Mouse (Mus musculus): ENCODE data around the gene Pdzd7. TPM values are rescaled to one million over a fixed set of nuclear protein-coding genes. Genes with fewer than 3 reads are reported as not detected.

The Pdzd7 gene
- polyA plus RNA-seq, 1 experiment, result 8.8 TPM

- DNase-seq (ENCODE audit: low read depth), result peak; percentile 49
- TF ChIP-seq POLR2A (IDR thresholded peaks at IDR 0.05; ENCODE audit: borderline replicate concordance, extremely low read depth, insufficient read depth, insufficient read length, poor library complexity, severe bottlenecking) (no peak), CTCF (IDR thresholded peaks at IDR 0.05; ENCODE audit: borderline replicate concordance, extremely low read depth, insufficient read depth, insufficient read length) (no peak)
Measured at GRCm38 (mm10) chr19:45015518-45016281, 29.8 kb downstream of the Pdzd7 start.

- TF ChIP-seq CTCF (IDR thresholded peaks at IDR 0.05; ENCODE audit: borderline replicate concordance, extremely low read depth, insufficient read depth, insufficient read length), result no peak
- TF ChIP-seq POLR2A (IDR thresholded peaks at IDR 0.05; ENCODE audit: borderline replicate concordance, extremely low read depth, insufficient read depth, insufficient read length, poor library complexity, severe bottlenecking), result no peak
- DNase-seq (ENCODE audit: low read depth), result no peak
Measured at GRCm38 (mm10) chr19:45014981-45015402, 30.5 kb downstream of the Pdzd7 start.

DNA sequence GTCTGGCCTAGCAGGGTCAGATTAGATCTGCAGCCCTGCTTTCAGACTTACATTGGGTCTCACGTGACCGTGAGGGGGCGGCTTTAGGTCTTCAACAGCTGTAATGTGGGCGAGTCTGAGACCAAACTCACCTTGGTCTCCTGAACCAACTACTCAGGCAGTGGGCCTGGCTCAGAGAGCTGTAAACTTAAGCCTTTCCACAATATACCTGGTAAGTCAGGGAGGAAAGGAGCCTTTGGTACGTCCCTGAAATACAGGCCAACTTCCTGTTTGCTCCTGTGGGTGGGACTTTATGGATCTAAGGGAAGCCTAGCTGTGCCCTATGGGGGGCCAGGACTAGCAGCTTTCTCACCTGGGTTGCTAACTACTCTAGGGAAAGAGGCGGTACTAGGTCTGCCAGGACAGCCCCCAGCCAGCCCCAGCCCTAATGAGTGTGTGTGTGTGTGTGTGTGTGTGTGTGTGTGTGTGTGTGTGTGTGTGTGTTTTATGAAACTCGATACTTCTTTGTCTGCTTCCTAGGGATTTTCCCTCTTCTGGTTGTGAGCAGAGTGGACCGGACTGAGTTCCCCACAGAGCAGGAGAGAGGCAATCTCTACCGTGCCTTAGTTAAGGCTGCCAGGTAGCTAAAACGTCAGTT, 31.1 kb downstream of the Pdzd7 start, which contains the start of gene Lzts2:
TSS of gene Lzts2 (plus strand) at position 80 of the 637 bp plus-strand sequence.
- DNase-seq (ENCODE audit: low read depth), result peak; percentile 13

DNA sequence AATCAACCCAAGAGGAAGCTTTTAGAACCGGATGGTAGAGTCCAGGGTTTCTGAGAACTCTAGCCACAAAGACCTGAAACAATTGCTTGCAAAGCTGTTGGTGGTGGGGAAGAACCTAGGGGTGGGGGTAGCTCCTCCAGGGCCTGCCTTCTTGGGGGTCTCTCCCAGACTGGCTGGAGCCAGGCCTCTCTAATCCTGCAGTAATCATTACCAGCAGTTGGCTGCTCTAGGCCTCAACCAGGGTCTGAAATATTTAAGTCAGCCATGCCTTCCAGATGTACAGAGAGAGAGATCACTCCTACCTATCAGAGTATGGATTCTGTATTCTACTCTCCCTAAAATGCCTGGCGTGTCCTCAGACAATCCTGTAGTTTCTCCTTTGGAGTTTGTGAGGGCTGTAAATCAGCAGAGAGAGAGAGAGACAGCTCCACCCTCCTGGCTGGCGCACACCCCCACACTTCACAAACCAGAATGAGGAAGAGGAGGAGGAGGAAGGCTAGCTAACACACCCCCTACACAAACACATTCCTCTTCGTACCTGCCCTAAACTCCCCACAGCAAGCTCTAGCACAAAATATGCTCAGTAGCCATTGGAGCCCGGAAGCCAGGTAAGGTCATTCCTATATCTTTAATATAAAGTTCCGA, 31.8 kb downstream of the Pdzd7 start:
- TF ChIP-seq CTCF (IDR thresholded peaks at IDR 0.05; ENCODE audit: borderline replicate concordance, extremely low read depth, insufficient read depth, insufficient read length) (no peak), POLR2A (IDR thresholded peaks at IDR 0.05; ENCODE audit: borderline replicate concordance, extremely low read depth, insufficient read depth, insufficient read length, poor library complexity, severe bottlenecking) (no peak)

More for the DNA sequence above, 31.1 kb downstream of the Pdzd7 start, which contains the start of gene Lzts2:
- TF ChIP-seq CTCF (IDR thresholded peaks at IDR 0.05; ENCODE audit: borderline replicate concordance, extremely low read depth, insufficient read depth, insufficient read length) (no peak), POLR2A (IDR thresholded peaks at IDR 0.05; ENCODE audit: borderline replicate concordance, extremely low read depth, insufficient read depth, insufficient read length, poor library complexity, severe bottlenecking) (no peak)

DNA sequence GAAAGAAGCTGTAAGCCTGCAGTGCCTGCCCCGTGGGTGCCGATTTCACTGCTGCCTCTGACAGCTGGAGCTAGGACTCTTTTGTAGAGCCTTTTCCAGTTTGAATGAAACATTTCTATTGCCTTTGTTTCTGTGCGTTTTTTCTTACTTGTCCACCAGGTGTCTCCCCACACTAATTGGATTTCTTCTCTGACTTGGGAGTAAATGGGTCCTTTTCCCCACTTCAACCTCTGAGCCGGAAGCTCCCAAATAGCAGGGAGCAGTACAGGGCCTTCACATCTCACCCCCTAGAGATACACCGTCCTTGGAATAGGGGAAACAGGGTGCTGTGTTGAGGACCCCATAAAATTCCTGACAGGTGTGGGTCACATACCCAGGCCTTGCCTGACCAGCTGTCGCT, 32.9 kb downstream of the Pdzd7 start:
- TF ChIP-seq CTCF (IDR thresholded peaks at IDR 0.05; ENCODE audit: borderline replicate concordance, extremely low read depth, insufficient read depth, insufficient read length), result peak; percentile 31; the same call in 1 of the 2 replicates
- TF ChIP-seq POLR2A (IDR thresholded peaks at IDR 0.05; ENCODE audit: borderline replicate concordance, extremely low read depth, insufficient read depth, insufficient read length, poor library complexity, severe bottlenecking), result no peak
- DNase-seq (ENCODE audit: low read depth), result peak; percentile 77

More for the DNA sequence above, 31.8 kb downstream of the Pdzd7 start:
- no peak for DNase-seq (ENCODE audit: low read depth)

- DNase-seq (ENCODE audit: low read depth), result no peak
- TF ChIP-seq POLR2A (IDR thresholded peaks at IDR 0.05; ENCODE audit: borderline replicate concordance, extremely low read depth, insufficient read depth, insufficient read length, poor library complexity, severe bottlenecking) (no peak), CTCF (IDR thresholded peaks at IDR 0.05; ENCODE audit: borderline replicate concordance, extremely low read depth, insufficient read depth, insufficient read length) (no peak)
Measured at GRCm38 (mm10) chr19:45012219-45012618, 33.3 kb downstream of the Pdzd7 start.

DNA sequence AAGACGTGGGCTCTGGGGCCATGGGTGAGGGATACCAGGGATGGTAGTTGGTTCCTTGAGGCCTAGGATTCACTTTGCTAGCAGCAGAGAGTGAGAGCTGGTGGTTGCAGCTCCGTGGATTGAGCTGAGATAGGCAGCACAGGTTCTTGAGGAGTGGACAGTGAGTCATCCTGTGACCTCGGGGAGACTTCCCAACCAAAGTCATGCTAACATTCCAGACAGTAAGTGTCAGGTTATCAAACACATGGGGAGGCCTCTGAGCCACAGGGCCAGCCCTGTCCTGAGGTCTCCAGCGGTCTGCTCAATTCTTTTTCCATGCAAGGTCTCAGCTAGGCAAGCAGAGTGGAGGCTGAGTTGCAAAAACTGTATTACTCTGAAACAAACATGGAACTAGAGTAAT, 34.9 kb downstream of the Pdzd7 start:
- no peak for TF ChIP-seq POLR2A (IDR thresholded peaks at IDR 0.05; ENCODE audit: borderline replicate concordance, extremely low read depth, insufficient read depth, insufficient read length, poor library complexity, severe bottlenecking)
- no peak for TF ChIP-seq CTCF (IDR thresholded peaks at IDR 0.05; ENCODE audit: borderline replicate concordance, extremely low read depth, insufficient read depth, insufficient read length)
- no peak for DNase-seq (ENCODE audit: low read depth)

DNA sequence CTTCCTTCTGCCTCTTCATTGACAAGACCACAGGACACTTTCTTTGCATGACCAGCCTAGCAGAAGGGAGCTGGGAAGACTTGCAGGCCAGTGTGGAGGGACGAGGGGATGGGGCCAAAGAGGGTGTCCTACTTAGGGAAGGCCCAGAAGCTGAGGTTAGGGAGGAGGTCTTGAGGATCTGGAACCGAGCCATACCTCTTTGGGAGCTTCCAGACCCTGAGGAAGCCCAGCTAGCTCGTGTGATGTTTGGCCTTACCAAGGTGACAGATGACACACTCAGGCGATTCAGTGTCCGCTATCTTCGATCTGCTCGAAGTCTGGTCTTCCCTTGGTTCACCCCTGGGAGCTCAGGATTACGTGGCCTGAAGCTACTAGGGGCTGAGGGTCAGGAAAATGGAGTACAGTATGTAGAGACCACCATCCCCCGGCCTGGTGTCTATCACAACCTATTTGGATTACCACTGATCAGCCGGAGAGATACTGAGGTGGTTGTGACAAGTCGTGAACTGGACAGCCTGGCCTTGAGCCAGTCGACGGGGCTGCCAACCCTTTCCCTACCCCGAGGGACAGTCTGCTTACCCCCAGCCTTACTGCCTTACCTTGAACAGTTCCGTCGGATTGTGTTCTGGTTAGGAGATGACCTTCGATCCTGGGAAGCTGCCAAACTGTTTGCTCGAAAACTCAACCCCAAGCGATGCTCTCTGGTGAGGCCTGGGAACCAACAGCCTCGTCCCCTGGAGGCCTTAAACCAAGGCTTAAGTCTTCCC, 37.9 kb downstream of the Pdzd7 start:
- TF ChIP-seq POLR2A (IDR thresholded peaks at IDR 0.05; ENCODE audit: borderline replicate concordance, extremely low read depth, insufficient read depth, insufficient read length, poor library complexity, severe bottlenecking), result no peak
- no peak for TF ChIP-seq CTCF (IDR thresholded peaks at IDR 0.05; ENCODE audit: borderline replicate concordance, extremely low read depth, insufficient read depth, insufficient read length)
- no peak for DNase-seq (ENCODE audit: low read depth)

DNA sequence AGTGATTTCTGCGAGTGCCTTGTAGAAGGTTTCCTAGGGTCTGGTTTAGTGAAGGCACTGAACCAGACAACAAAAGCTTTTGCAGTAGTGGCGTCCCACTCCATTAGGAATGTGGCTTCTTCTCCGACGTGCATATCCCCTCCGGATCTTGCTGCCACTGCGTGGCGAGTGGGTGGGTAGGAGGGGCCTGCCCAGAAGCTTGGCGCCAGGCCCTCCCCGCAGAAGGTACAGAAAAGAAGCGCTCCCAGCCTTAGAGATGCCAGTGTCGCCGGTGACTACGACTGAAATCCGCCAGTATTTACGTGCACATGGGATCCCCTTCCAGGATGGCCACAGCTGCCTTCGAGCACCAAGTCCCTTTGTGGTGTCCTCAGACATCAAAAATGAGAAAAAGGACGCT, 38.5 kb downstream of the Pdzd7 start:
- DNase-seq (ENCODE audit: low read depth), result no peak
- TF ChIP-seq POLR2A (IDR thresholded peaks at IDR 0.05; ENCODE audit: borderline replicate concordance, extremely low read depth, insufficient read depth, insufficient read length, poor library complexity, severe bottlenecking), result no peak
- no peak for TF ChIP-seq CTCF (IDR thresholded peaks at IDR 0.05; ENCODE audit: borderline replicate concordance, extremely low read depth, insufficient read depth, insufficient read length)

GRCm38 (mm10) chr19:45005957-45006712, 39.4 kb downstream of the Pdzd7 start, which contains the start of gene Mrpl43:
Gene Mrpl43, minus strand, starts transcription at chr19:45006442.
- TF ChIP-seq POLR2A (IDR thresholded peaks at IDR 0.05; ENCODE audit: borderline replicate concordance, extremely low read depth, insufficient read depth, insufficient read length, poor library complexity, severe bottlenecking), result no peak
- TF ChIP-seq CTCF (IDR thresholded peaks at IDR 0.05; ENCODE audit: borderline replicate concordance, extremely low read depth, insufficient read depth, insufficient read length), result no peak
- DNase-seq (ENCODE audit: low read depth), result peak; percentile 95
